Mouse (Mus musculus): ENCODE measurements around the gene Mrpl30. TPM values are rescaled to one million over a fixed set of nuclear protein-coding genes. Genes with fewer than 3 reads are reported as not detected.

Gene Mrpl30
- polyA plus RNA-seq (2012; rRNA removed) = 64.9 and 71.3 TPM in 2 replicates

DNA sequence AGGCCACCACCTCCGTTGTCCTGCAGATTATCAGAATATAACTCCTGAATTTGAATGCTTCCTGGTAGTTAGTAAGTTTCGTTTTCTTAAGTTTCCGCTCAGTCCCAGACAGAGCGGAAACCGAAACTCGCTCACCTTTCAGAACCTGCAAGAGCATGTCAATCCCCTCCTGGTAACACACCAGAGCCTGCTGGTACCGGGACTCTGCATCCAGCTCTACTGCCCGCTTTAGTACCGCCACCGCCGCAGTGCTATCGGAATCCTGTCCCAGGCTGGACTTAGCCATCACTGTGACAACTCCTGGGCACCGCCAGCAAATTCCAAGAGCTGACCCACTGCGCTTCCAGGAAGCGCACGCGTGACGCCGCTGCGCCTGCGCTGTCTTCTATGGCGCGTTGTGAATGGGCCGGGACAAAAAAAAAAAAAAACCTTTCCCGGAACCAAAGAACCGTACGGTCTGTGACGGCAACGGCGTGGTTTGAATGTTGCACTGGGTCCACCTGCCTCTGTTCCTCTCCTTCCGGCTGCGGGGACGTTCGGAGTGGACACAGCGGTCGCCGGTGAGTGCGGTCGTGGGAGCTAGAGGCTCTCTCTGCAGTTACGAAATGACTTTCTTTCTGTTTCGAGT lies at the start of gene Mrpl30, which contains the start of gene Mitd1:
Gene Mrpl30, plus strand, starts transcription at position 453 of the 628 bp plus-strand sequence.
Gene Mitd1, minus strand, starts transcription at position 387 of the 628 bp plus-strand sequence.
- Histone ChIP-seq H3K27ac (ENCODE audit: control insufficient read depth, insufficient read depth, low read depth, low read length) (peak within 1 kb of the TSS; percentile 87), H3K4me1 (ENCODE audit: control insufficient read depth, insufficient read depth, low read length) (peaks cover 4% of the 10 kb centered on the region), H3K27me3 (ENCODE audit: control insufficient read depth, insufficient read depth, low read length) (no peaks in the 10 kb centered on the region), H3K36me3 (ENCODE audit: control insufficient read depth, insufficient read depth, low read length) (peaks cover 2% of the 10 kb centered on the region), H3K4me3 (ENCODE audit: control insufficient read depth, low read depth, low read length) (peak within 1 kb of the TSS; percentile 99)
- no peak for TF ChIP-seq CTCF (IDR thresholded peaks at IDR 0.05; ENCODE audit: control insufficient read depth, insufficient read depth, insufficient replicate concordance, low read depth, low read length)
- peak; percentile 87 for TF ChIP-seq POLR2A (IDR thresholded peaks at IDR 0.05; ENCODE audit: control insufficient read depth, low read depth, low read length)

DNA sequence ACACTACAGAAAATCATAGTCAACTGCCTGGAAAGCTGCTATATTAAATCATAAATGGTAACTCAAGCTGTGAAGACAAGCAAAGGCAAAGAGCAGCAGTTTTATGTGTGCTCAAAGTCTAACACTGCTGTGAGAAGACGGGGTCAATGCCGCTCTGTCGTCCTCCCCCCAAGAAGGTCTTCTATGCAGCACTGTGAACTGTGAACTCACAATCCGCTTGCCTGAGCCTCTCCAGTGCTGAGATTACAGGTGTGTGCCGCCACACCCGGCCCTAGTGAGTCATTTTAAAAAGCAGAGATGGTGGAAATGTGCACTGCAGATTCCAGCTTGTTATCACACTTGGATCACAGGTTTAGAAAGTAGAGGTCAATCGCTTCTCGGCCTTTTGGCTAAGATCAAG lies 43.4 kb upstream of the Mrpl30 start:
- TF ChIP-seq CTCF (IDR thresholded peaks at IDR 0.05; ENCODE audit: control insufficient read depth, insufficient read depth, insufficient replicate concordance, low read depth, low read length) = no peak
- H3K4me3 ChIP-seq (ENCODE audit: control insufficient read depth, low read depth, low read length) = no peak overlapping the region
- H3K27me3 ChIP-seq (ENCODE audit: control insufficient read depth, insufficient read depth, low read length) = no peaks in the 10 kb centered on the region
- H3K36me3 ChIP-seq (ENCODE audit: control insufficient read depth, insufficient read depth, low read length) = peaks cover 1% of the 10 kb centered on the region; the same call in 1 of the 2 replicates
- no peaks in the 10 kb centered on the region for H3K4me1 ChIP-seq (ENCODE audit: control insufficient read depth, insufficient read depth, low read length)
- H3K27ac ChIP-seq (ENCODE audit: control insufficient read depth, insufficient read depth, low read depth, low read length) = no peak overlapping the region

DNA sequence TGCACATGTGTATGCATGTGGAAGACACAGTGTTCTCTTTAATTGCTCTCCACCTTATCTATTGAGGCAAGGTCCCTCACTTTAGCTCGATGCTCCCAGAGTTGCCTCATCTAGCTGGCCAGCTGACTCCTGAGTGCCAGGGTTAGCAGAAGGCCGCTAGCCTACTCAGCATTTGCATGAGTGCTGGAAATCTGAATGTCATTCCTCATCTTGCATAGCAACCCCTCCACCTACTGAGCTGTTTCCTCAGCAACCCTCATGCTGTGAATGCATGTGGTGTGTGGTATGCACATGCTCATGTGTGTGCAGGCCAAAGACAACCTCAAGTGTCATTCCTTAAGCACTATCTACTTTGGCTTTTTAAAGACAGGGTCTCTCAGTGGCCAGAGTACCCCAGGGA lies 39.6 kb upstream of the Mrpl30 start:
- no peak overlapping the region for H3K4me3 ChIP-seq (ENCODE audit: control insufficient read depth, low read depth, low read length)
- TF ChIP-seq POLR2A (IDR thresholded peaks at IDR 0.05; ENCODE audit: control insufficient read depth, low read depth, low read length) (no peak), CTCF (IDR thresholded peaks at IDR 0.05; ENCODE audit: control insufficient read depth, insufficient read depth, insufficient replicate concordance, low read depth, low read length) (no peak)
- no peaks in the 10 kb centered on the region for H3K36me3 ChIP-seq (ENCODE audit: control insufficient read depth, insufficient read depth, low read length)
- no peaks in the 10 kb centered on the region for H3K27me3 ChIP-seq (ENCODE audit: control insufficient read depth, insufficient read depth, low read length)
- H3K27ac ChIP-seq (ENCODE audit: control insufficient read depth, insufficient read depth, low read depth, low read length) = no peak overlapping the region
- no peaks in the 10 kb centered on the region for H3K4me1 ChIP-seq (ENCODE audit: control insufficient read depth, insufficient read depth, low read length)

DNA sequence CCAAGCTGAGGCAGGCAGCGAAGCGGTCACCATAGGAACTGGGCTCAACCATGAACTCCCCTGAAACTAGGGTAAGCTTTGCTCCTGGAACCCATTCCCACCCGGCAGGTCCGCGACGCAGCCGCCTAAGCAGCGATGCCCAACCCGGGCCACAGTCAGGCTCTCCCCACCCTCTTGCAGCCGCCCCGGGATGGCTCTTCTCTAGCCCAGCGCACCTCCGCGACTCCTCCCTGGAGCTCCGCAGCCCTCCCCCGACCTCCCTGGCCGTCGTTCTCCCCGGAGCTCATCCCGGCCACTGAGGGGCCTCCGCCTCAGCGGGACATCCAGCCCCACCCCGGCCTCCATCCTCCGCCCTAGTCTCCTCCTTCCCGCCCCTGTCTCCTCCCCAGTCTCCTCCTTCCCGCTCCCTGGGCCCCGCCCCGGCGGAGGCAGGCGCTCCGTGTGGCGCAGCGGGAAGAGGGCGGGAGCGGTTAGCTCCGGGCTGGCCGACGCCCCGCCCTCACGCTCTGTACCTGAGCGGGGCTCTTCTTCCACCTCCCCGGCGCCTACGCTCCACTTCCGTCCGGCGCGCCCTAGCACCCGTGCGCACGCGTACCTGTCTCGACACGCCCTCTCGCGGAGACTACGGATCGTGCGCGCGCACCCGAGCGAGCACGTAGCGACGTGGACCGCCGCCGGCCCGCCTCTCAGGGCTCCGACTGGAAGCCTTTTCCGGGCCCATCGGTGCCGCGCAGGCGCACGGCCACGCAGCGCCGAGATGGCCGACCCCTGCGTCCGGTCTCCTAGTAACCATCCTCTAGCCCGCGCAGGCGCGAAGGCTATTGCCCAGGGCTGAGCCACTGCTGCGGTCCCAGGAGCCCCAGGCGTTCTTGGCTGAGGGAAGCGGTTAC lies 25.5 kb upstream of the Mrpl30 start:
- TF ChIP-seq POLR2A (IDR thresholded peaks at IDR 0.05; ENCODE audit: control insufficient read depth, low read depth, low read length) = peak; percentile 89
- no peak for TF ChIP-seq CTCF (IDR thresholded peaks at IDR 0.05; ENCODE audit: control insufficient read depth, insufficient read depth, insufficient replicate concordance, low read depth, low read length)
- H3K27ac ChIP-seq (ENCODE audit: control insufficient read depth, insufficient read depth, low read depth, low read length) = peak overlapping the region; percentile 96
- H3K27me3 ChIP-seq (ENCODE audit: control insufficient read depth, insufficient read depth, low read length) = no peaks in the 10 kb centered on the region
- peak overlapping the region; percentile 90 for H3K4me3 ChIP-seq (ENCODE audit: control insufficient read depth, low read depth, low read length)
- no peaks in the 10 kb centered on the region for H3K36me3 ChIP-seq (ENCODE audit: control insufficient read depth, insufficient read depth, low read length)
- H3K4me1 ChIP-seq (ENCODE audit: control insufficient read depth, insufficient read depth, low read length) = no peaks in the 10 kb centered on the region

DNA sequence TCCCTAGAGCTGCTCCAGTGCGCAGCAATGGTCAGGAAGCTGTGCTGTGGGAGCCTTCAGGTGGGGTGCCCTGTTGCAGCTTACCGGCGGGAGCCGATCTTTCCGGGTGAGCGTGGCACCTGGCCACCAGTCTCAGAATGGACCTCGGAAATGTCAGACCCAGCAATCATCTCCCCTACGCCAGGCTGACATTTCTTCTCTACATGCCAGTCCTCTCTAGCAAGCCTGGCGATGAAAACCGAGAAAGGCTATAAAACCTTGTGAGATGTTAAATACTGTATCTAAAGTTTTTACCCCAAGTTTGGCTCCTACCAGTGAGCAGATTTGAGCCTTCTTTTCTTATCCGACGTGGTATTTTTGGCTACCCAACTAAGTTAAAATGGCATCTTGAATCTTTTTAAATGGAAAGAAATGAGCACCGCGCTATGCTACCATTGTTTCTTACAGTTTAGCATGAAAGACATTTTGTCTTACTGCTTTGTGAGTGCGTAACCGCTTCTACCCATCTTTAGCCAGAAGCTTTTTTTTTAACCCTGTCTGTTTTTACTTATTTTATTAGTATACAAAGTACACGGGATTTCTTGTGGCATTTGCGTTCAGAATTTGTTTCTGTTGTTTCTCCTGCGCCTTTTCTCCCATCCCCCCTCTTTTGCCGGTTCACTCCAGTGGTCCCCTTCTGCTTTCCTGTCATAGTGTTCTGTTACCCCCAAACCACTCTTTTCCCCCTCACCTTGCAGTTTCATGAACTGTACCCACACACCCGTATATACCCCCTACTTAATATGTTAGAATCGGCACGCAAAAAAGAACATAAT lies 24.7 kb upstream of the Mrpl30 start:
- TF ChIP-seq CTCF (IDR thresholded peaks at IDR 0.05; ENCODE audit: control insufficient read depth, insufficient read depth, insufficient replicate concordance, low read depth, low read length) (no peak), POLR2A (IDR thresholded peaks at IDR 0.05; ENCODE audit: control insufficient read depth, low read depth, low read length) (no peak)
- H3K4me3 ChIP-seq (ENCODE audit: control insufficient read depth, low read depth, low read length) = peak overlapping the region; percentile 90

DNA sequence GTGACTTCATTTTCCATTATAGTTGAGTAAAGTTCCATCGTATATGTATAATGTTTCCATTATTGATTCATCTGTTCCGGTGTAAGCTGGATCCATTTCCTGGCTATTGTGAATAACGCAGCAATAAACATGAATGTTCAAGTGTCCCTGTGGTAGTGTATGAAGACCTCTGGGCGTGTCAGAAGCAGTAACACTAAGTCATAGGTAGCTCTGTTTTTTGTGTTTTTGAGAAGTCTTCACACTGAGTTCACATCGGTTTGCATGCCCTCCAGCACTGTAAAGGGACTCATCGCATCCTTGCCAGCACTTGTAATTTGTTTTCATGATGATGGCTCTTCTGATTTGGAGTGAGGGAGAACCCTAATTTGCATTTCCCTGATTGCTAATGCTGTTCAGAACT lies 24.0 kb upstream of the Mrpl30 start, which contains the start of gene Tsga10:
Gene Tsga10, minus strand, starts transcription at position 144 of the 400 bp plus-strand sequence.
- H3K27me3 ChIP-seq (ENCODE audit: control insufficient read depth, insufficient read depth, low read length) = no peaks in the 10 kb centered on the region
- H3K4me3 ChIP-seq (ENCODE audit: control insufficient read depth, low read depth, low read length) = peak within 1 kb of the TSS; percentile 90
- TF ChIP-seq CTCF (IDR thresholded peaks at IDR 0.05; ENCODE audit: control insufficient read depth, insufficient read depth, insufficient replicate concordance, low read depth, low read length) (no peak), POLR2A (IDR thresholded peaks at IDR 0.05; ENCODE audit: control insufficient read depth, low read depth, low read length) (no peak)
- H3K4me1 ChIP-seq (ENCODE audit: control insufficient read depth, insufficient read depth, low read length) = no peaks in the 10 kb centered on the region
- no peaks in the 10 kb centered on the region for H3K36me3 ChIP-seq (ENCODE audit: control insufficient read depth, insufficient read depth, low read length)
- peak within 1 kb of the TSS; percentile 96 for H3K27ac ChIP-seq (ENCODE audit: control insufficient read depth, insufficient read depth, low read depth, low read length)

More for the DNA sequence above, 24.7 kb upstream of the Mrpl30 start:
- Histone ChIP-seq H3K4me1 (ENCODE audit: control insufficient read depth, insufficient read depth, low read length) (no peaks in the 10 kb centered on the region), H3K36me3 (ENCODE audit: control insufficient read depth, insufficient read depth, low read length) (no peaks in the 10 kb centered on the region), H3K27ac (ENCODE audit: control insufficient read depth, insufficient read depth, low read depth, low read length) (peak overlapping the region; percentile 96), H3K27me3 (ENCODE audit: control insufficient read depth, insufficient read depth, low read length) (no peaks in the 10 kb centered on the region)
